Mouse (Mus musculus) ES-CJ7 (cell line): ENCODE data around the gene Casp3.

ENCODE experiments used
- DNase-seq: peaks from one replicate; pipeline ENCODE4 v3.0.0; 2011; ENCODE audit warnings: low read depth, low spot score

Gene Casp3

GRCm38 (mm10) chr8:46606930-46607329 is 10.2 kb upstream of the Casp3 start:
- DNase-seq: no peak

GRCm38 (mm10) chr8:46611557-46611956 is 5.5 kb upstream of the Casp3 start:
- DNase-seq: peak; percentile 24

- no peak for DNase-seq
These were observed 4.2 kb upstream of the Casp3 start for GRCm38 (mm10) chr8:46612913-46613312.

- DNase-seq: no peak
These were observed 3.7 kb upstream of the Casp3 start for GRCm38 (mm10) chr8:46613377-46613776.

GRCm38 (mm10) chr8:46615936-46616335 is 1.2 kb upstream of the Casp3 start:
- DNase-seq: no peak

GRCm38 (mm10) chr8:46617690-46618620 is 864 bp downstream of the Casp3 start:
- no peak for DNase-seq

GRCm38 (mm10) chr8:46618639-46619320 is 1.7 kb downstream of the Casp3 start:
- DNase-seq: peak; percentile 68

GRCm38 (mm10) chr8:46622446-46623270 is 5.6 kb downstream of the Casp3 start:
- no peak for DNase-seq

GRCm38 (mm10) chr8:46625166-46625565 is 8.1 kb downstream of the Casp3 start:
- no peak for DNase-seq

GRCm38 (mm10) chr8:46626642-46627041 is 9.6 kb downstream of the Casp3 start:
- no peak for DNase-seq

GRCm38 (mm10) chr8:46627881-46628280 is 10.8 kb downstream of the Casp3 start:
- DNase-seq: no peak

- DNase-seq: no peak
These were observed 11.6 kb downstream of the Casp3 start for GRCm38 (mm10) chr8:46628645-46629044.

- no peak for DNase-seq
These were observed 13.3 kb downstream of the Casp3 start for GRCm38 (mm10) chr8:46630422-46630821.

GRCm38 (mm10) chr8:46630932-46631331 is 13.8 kb downstream of the Casp3 start:
- no peak for DNase-seq

GRCm38 (mm10) chr8:46639010-46639571 is 22.0 kb downstream of the Casp3 start:
- DNase-seq: peak; percentile 15

GRCm38 (mm10) chr8:46639852-46640251 is 22.8 kb downstream of the Casp3 start:
- peak; percentile 24 for DNase-seq

GRCm38 (mm10) chr8:46641272-46641671 is 24.2 kb downstream of the Casp3 start:
- DNase-seq: no peak

- no peak for DNase-seq
These were observed 31.3 kb downstream of the Casp3 start for GRCm38 (mm10) chr8:46648421-46648820.

GRCm38 (mm10) chr8:46651872-46652271 is 34.8 kb downstream of the Casp3 start:
- DNase-seq: no peak

GRCm38 (mm10) chr8:46655919-46656318 is 38.8 kb downstream of the Casp3 start:
- DNase-seq: no peak

- DNase-seq: no peak
These were observed 54.4 kb downstream of the Casp3 start for GRCm38 (mm10) chr8:46671496-46671895.
